Mouse (Mus musculus): ENCODE results near the gene Nudt4.

GRCm38 (mm10) chr10:95577567-95577950, 13.6 kb upstream of the Nudt4 start:
- no peak for TF ChIP-seq CHD2 (IDR thresholded peaks at IDR 0.05; ENCODE audit: low read depth, low read length)
- no peak for TF ChIP-seq ZNF384 (IDR thresholded peaks at IDR 0.05; ENCODE audit: low read depth, low read length)
- no peak for TF ChIP-seq ZC3H11A (IDR thresholded peaks at IDR 0.05; ENCODE audit: borderline replicate concordance, low read depth, low read length)
